8 mouse cellular contexts compared by ENCODE assay signal in genomic region chr12:85305247-85305892, GRCm38 (mm10). TPM values are rescaled to one million over a fixed set of nuclear protein-coding genes. Genes with fewer than 3 reads are reported as not detected.
DNase-seq lines count a peak whose midpoint lies in the region; ATAC-seq lines count a peak whose summit lies in the region.

No protein-coding gene starts in this region.

- H3K27ac ChIP-seq in hindbrain, embryonic 14.5 days, result peak overlapping the region; percentile 12; the same call in 1 of the 2 replicates

- 50% methylated on average over 16 of the region's 16 CpGs for WGBS in hindbrain, embryonic 14.5 days

- peak; percentile 97 for DNase-seq in NIH3T3 (ENCODE audit: low read depth)
- peak; percentile 81 for DNase-seq in cerebellum, adult 8-10 months
- DNase-seq in frontal cortex, postnatal 10 days (ENCODE audit: low spot score in 2 of 2), result peak; percentile 52 to 81
- DNase-seq in hindbrain, embryonic 14.5 days (ENCODE audit: low spot score), result peak; percentile 97
- DNase-seq in layer of hippocampus, postnatal 25 days (ENCODE audit: extremely low spot score in 1 of 2, low spot score in 1 of 2), result peak; percentile 73 to 90
- peak; percentile 91 for DNase-seq in lung, postnatal 14 days
- DNase-seq in retina, adult 2 months (ENCODE audit: low read depth, low spot score), result peak; percentile 65
- DNase-seq in thymus, postnatal 25 days, result peak; percentile 84

- peak; percentile 62; the same call in 1 of the 2 replicates for ATAC-seq in hindbrain, embryonic 14.5 days (ENCODE audit: low FRiP score)

- no peaks in the 10 kb centered on the region for H3K9me3 ChIP-seq in hindbrain, embryonic 14.5 days (ENCODE audit: control insufficient read depth, low read length)

- H3K4me2 ChIP-seq in hindbrain, embryonic 14.5 days (replicated peaks), result no peak overlapping the region

- no peaks in the 10 kb centered on the region for H3K27me3 ChIP-seq in hindbrain, embryonic 14.5 days (ENCODE audit: control insufficient read depth, insufficient read depth, low read length)

- no peaks in the 10 kb centered on the region for H3K4me1 ChIP-seq in hindbrain, embryonic 14.5 days (replicated peaks; ENCODE audit: control insufficient read depth, insufficient read depth, low read length)

- peaks cover 98% of the 10 kb centered on the region for H3K36me3 ChIP-seq in hindbrain, embryonic 14.5 days (replicated peaks; ENCODE audit: control insufficient read depth, insufficient read depth)

- H3K9ac ChIP-seq in hindbrain, embryonic 14.5 days, result no peak overlapping the region

- no peak overlapping the region for H3K4me3 ChIP-seq in hindbrain, embryonic 14.5 days (replicated peaks; ENCODE audit: low read length)

RNA-seq across cellular contexts. Expression of gene Zc2hc1c, which starts 17.0 kb away (rescaled TPM):
- polyA plus RNA-seq in hindbrain, embryonic 14.5 days (2014; fragmentation: Nextera tagmentation; extraction: Ambion mirVana), result 1.9 and 2.0 TPM in 2 replicates
- total RNA-seq in layer of hippocampus, postnatal 25 days (2021), result under 1 TPM; 0.89 TPM

RNA-seq across cellular contexts. Expression of gene Acyp1, which starts 17.1 kb away (rescaled TPM):
- polyA plus RNA-seq in hindbrain, embryonic 14.5 days (2014; fragmentation: Nextera tagmentation; extraction: Ambion mirVana), result 46.8 and 59.1 TPM in 2 replicates
- 10 to 100 TPM; 34.3 to 37.7 TPM for total RNA-seq in layer of hippocampus, postnatal 25 days (2021)

RNA-seq across cellular contexts. Expression of gene Nek9, which starts 33.8 kb away (rescaled TPM):
- polyA plus RNA-seq in hindbrain, embryonic 14.5 days (2014; fragmentation: Nextera tagmentation; extraction: Ambion mirVana), result 9.5 and 10.0 TPM in 2 replicates
- total RNA-seq in layer of hippocampus, postnatal 25 days (2021), result 10 to 100 TPM; 31.8 to 31.9 TPM

RNA-seq across cellular contexts. Expression of gene Mlh3, which starts 35.0 kb away (rescaled TPM):
- polyA plus RNA-seq in hindbrain, embryonic 14.5 days (2014; fragmentation: Nextera tagmentation; extraction: Ambion mirVana), result 9.4 and 9.5 TPM in 2 replicates
- 10 to 100 TPM; 17.0 to 17.9 TPM for total RNA-seq in layer of hippocampus, postnatal 25 days (2021)
